Mouse (Mus musculus) heart, adult 10 weeks (tissue): ENCODE measurements around the gene Vmn1r192. TPM values are rescaled to one million over a fixed set of nuclear protein-coding genes. Genes with fewer than 3 reads are reported as not detected.

Experiments
- polyA plus RNA-seq: library from polyadenylated mRNA; stranded (reverse); fragments of 350-450 nt; fragmentation: Illumina TruSeq; extraction: RNeasy Lipid Tissue Mini Kit (QIAGEN cat#74804); gene quantifications from one replicate; pipeline ENCODE4 v1.2.3, GENCODE M21; 2014; ENCODE audit warnings: low read depth, low replicate concordance

Gene Vmn1r192
- not detected for polyA plus RNA-seq

DNA sequence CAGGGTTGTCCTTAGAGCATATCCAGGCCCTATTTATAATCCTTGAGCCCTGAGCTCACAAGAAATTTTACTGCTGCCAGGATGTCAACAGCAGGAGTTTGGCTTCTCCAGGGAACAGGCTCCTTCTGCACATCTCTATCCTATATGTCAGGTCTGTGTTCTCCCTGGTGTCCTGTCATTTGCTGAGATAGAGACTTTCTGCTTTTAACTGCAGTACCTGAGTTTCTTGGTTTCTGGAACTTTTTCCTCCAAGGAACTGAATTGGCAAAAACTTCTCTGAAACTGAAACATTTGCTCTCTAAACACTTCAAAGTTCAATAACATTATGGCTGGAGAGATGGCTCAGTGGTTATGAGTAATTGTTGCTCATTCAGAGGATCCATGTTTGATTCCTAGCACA is at the start of gene Vmn1r192:
Gene Vmn1r192 (minus strand): TSS at position 101 of the 400 bp plus-strand sequence.

DNA sequence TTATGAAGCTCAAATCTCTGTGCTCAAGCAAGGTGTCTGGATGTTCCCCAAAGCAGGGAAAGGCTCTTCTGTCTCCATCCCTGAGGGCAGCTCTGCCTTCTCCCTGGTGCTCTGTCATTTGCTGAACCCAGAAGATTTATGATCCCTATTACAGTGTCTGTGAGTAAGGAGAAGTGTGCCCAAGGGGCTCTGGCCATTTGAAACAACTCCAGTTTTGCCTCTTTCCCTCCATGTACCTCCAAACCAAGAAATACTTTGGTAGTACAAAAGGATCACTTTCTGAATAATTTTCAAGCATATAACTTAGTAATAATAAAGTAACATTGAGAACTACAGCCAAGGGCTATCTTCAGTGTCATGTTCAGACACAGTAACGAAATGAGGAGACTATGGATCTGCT is 32.1 kb upstream of the Vmn1r192 start, which contains the start of gene Vmn1r193:
Gene Vmn1r193 (minus strand): TSS at position 101 of the 400 bp plus-strand sequence.

DNA sequence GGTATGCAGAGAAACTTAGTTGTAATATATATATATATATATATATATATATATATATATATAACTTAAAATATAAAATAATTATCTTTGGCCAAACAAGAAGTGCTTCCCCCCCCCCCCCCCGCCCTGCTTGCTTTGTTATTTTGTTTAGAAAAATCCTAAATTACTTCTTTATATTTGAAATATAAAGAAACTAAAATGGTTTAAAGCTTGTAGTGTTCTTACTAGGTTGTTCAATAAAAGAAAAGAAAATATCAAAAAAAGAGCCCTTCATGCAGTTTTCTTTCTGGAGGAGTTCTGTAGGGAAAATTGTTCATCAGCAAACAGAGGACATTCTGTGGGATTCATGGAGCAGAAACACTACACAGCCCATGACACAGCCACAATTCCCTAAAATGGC is 7.1 kb downstream of the Vmn1r192 start, which contains the start of gene Vmn1r191:
Gene Vmn1r191 (minus strand): TSS at position 101 of the 400 bp plus-strand sequence.

Other genes with a start within 250 kb of the Vmn1r192 start
- 0.31 TPM for gene Zfp184, start 246.0 kb downstream of the Vmn1r192 start, polyA plus RNA-seq
- gene Pom121l2, start 209.9 kb downstream of the Vmn1r192 start, polyA plus RNA-seq, result not detected
- not detected for gene Prss16, start 181.4 kb downstream of the Vmn1r192 start, polyA plus RNA-seq
- gene Hist1h2ah, start 155.6 kb downstream of the Vmn1r192 start, polyA plus RNA-seq, result not detected
- not detected for gene Hist1h2bk, start 155.3 kb downstream of the Vmn1r192 start, polyA plus RNA-seq
- gene Hist1h4i, start 149.8 kb downstream of the Vmn1r192 start, polyA plus RNA-seq, result 6.0 TPM
- not detected for gene Hist1h2ag, start 148.2 kb downstream of the Vmn1r192 start, polyA plus RNA-seq
- gene Hist1h2bj, start 147.9 kb downstream of the Vmn1r192 start, polyA plus RNA-seq, result not detected
- not detected for gene Vmn1r188, start 106.7 kb downstream of the Vmn1r192 start, polyA plus RNA-seq
- gene Vmn1r189, start 85.3 kb downstream of the Vmn1r192 start, polyA plus RNA-seq, result not detected
- gene Vmn1r191, start 7.2 kb downstream of the Vmn1r192 start, polyA plus RNA-seq, result not detected
- gene Vmn1r193, start 32.0 kb upstream of the Vmn1r192 start, polyA plus RNA-seq, result not detected
- gene Vmn1r194, start 53.1 kb upstream of the Vmn1r192 start, polyA plus RNA-seq, result not detected
- gene Vmn1r195, start 79.4 kb upstream of the Vmn1r192 start, polyA plus RNA-seq, result not detected
- gene Vmn1r196, start 98.8 kb upstream of the Vmn1r192 start, polyA plus RNA-seq, result not detected
- gene Vmn1r197, start 133.4 kb upstream of the Vmn1r192 start, polyA plus RNA-seq, result not detected
- not detected for gene Vmn1r198, start 159.2 kb upstream of the Vmn1r192 start, polyA plus RNA-seq
- not detected for gene Vmn1r199, start 188.7 kb upstream of the Vmn1r192 start, polyA plus RNA-seq
- not detected for gene Vmn1r200, start 199.2 kb upstream of the Vmn1r192 start, polyA plus RNA-seq